Mouse (Mus musculus) ES-E14 (cell line): ENCODE results near the gene Luzp1. TPM values are rescaled to one million over a fixed set of nuclear protein-coding genes. Genes with fewer than 3 reads are reported as not detected.
A peak's percentile ranks its signal among the peaks of the same experiment; 100 is the strongest.

Experiments
- DNase-seq: peaks from one replicate; pipeline ENCODE4 v3.0.0-alpha.2; 2013; ENCODE audit warnings: low read depth, low spot score
- H3K27ac ChIP-seq: 2 replicates; pipeline ENCODE4 v1.5.1; 2012; ENCODE audit warnings: low read depth, mild to moderate bottlenecking, low read length, moderate library complexity, mixed read lengths; ENCODE audit not compliant: poor library complexity, insufficient read depth, severe bottlenecking
- H3K36me3 ChIP-seq: 2 replicates; pipeline ENCODE4 v1.6.1; 2012; ENCODE audit warnings: mild to moderate bottlenecking, low read length, moderate library complexity, mixed read lengths; ENCODE audit not compliant: control insufficient read depth, poor library complexity, insufficient read depth, severe bottlenecking
- H3K4me1 ChIP-seq, 2 experiments: fragments of 150-350 bp in 1 of 2; sonication (generic) in 1 of 2; 2 replicates each; pipeline ENCODE4 v1.6.1; 2012; ENCODE audit warnings: low read length in 2 of 2, mild to moderate bottlenecking in 1 of 2, mixed read lengths in 1 of 2; ENCODE audit not compliant: control insufficient read depth in 2 of 2, insufficient read depth in 2 of 2, poor library complexity in 1 of 2
- H3K4me3 ChIP-seq, 2 experiments: fragments of 150-350 bp in 1 of 2; sonication (generic) in 1 of 2; 2 replicates each; pipeline ENCODE4 v1.5.1; 2012; ENCODE audit warnings: low read length in 2 of 2, low read depth in 1 of 2, mild to moderate bottlenecking in 1 of 2, mixed read lengths in 1 of 2; ENCODE audit not compliant: insufficient read depth in 1 of 2, poor library complexity in 1 of 2, severe bottlenecking in 1 of 2
- H3K9ac ChIP-seq: 2 replicates; pipeline ENCODE4 v1.6.1; 2012; ENCODE audit warnings: low read depth, mild to moderate bottlenecking, low read length, mixed read lengths; ENCODE audit not compliant: poor library complexity, insufficient read depth, severe bottlenecking
- H3K9me3 ChIP-seq: fragments of 150-350 bp; sonication (generic); 2 replicates; pipeline ENCODE4 v1.6.1; 2012; ENCODE audit warnings: low read depth, mild to moderate bottlenecking, low read length; ENCODE audit not compliant: control insufficient read depth, insufficient read depth
- CHD2 ChIP-seq: IDR thresholded peaks from 2 replicates; pipeline ENCODE4 v1.6.1; 2014; ENCODE audit warnings: mild to moderate bottlenecking, low read depth, low read length, inconsistent platforms
- HCFC1 ChIP-seq: IDR thresholded peaks from 2 replicates; pipeline ENCODE4 v1.6.1; 2012; ENCODE audit warnings: low read length, inconsistent platforms, borderline replicate concordance; ENCODE audit not compliant: insufficient read depth
- MAFK ChIP-seq: IDR thresholded peaks from 2 replicates; pipeline ENCODE4 v1.6.1; 2014; ENCODE audit warnings: mild to moderate bottlenecking, low read depth, low read length, inconsistent platforms; ENCODE audit not compliant: insufficient read depth
- ZC3H11A ChIP-seq: IDR thresholded peaks from 2 replicates; pipeline ENCODE4 v1.6.1; 2012; ENCODE audit warnings: low read depth, mild to moderate bottlenecking, inconsistent platforms, low read length, borderline replicate concordance
- ZNF384 ChIP-seq: IDR thresholded peaks from 2 replicates; pipeline ENCODE4 v1.6.1; 2012; ENCODE audit warnings: low read depth, low read length, inconsistent platforms
- in situ Hi-C, 2 experiments: fragments of 600-800 bp; cut with MboI; formaldehyde crosslinking; loops; one replicate each; pipeline ENCODE4 v1.15.1; 2025; ENCODE audit warnings: low sequenced_read_pairs in 2 of 2, inconsistent platforms in 1 of 2; ENCODE audit not compliant: unreplicated experiment in 2 of 2
- total RNA-seq: library from RNA; depleted of rRNA; stranded (reverse); fragments of 300-350 nt; gene quantifications from 2 replicates; pipeline ENCODE4 v1.2.3, GENCODE M21; 2012

The Luzp1 gene
- total RNA-seq, 1 experiment, result 41.0 TPM

DNA sequence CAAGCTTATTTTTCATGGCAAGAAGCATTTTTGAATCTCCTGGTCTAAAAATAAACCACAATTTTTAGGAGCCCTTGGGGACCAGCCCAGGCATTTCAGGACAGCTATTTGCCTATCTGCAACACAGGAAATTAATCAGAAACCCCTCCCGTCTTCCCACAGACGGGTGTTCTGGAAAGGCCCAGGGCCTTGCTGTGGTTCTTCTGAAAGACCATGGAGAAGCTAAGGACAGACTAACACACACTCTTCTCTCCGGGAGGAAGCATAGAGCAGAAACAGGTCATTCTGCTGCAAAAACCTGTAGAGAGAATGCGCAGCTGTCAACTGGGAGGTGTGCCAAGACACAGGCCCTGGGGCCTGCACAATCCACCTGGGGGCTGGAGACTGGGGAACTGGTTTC lies 3.3 kb upstream of the Luzp1 start:
- no peak for DNase-seq
- no peaks in the 10 kb centered on the region for H3K36me3 ChIP-seq
- H3K4me1 ChIP-seq, result peaks cover 7 to 13% of the 10 kb centered on the region in 2 experiments; a peak in 3 of 4 replicates
- H3K9me3 ChIP-seq, result no peaks in the 10 kb centered on the region
- H3K4me3 ChIP-seq, result no peak overlapping the region
- H3K27ac ChIP-seq, result no peak overlapping the region
- in situ Hi-C loops, result no loop called here
- TF ChIP-seq HCFC1, result no peak
- TF ChIP-seq MAFK, result no peak
- TF ChIP-seq ZNF384, result no peak
- no peak for TF ChIP-seq CHD2
- TF ChIP-seq ZC3H11A, result no peak
- no peak overlapping the region for H3K9ac ChIP-seq

DNA sequence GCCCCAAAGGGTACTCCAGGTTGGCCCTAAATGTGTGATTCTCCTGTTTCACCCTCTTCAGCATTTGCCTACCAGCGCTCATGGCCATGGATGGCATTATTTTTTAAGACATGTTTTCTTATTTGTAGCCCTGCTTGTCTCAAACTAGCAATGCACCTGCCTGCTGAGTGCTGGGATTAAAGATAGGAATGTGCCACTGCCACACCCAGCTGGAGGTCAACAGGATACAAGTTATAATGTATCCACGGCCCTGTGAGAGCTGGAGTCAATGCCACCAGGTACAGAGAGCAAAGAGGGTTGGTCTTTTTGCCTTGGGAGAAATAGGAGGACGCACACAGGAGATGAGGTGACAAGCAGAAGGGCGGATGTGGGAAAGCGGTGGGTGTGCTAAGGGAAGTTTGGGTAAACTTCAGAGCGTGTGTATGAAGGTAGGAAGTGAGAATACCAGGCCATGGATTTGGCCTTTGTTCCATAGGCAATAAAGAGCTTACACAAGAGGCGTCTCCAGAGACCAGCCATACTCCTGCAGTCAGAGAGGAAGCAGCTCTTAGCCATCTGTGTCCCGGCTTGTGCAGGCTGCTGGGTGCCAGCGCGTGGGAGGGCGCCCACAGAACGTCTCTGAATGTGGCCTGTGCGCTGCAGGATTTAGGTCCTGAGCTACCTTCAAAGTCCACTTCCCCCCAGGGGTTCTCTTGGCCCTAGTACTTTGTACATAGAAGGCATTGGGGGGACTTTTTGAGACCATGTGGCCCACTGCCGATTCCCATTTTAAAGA lies 821 bp upstream of the Luzp1 start:
- H3K9ac ChIP-seq, result peak overlapping the region; percentile 29; the same call in 1 of the 2 replicates
- H3K36me3 ChIP-seq, result no peaks in the 10 kb centered on the region
- peaks cover 9 to 15% of the 10 kb centered on the region in 2 experiments; a peak in 3 of 4 replicates for H3K4me1 ChIP-seq
- H3K4me3 ChIP-seq, result peak overlapping the region; percentile 48 to 77
- no peaks in the 10 kb centered on the region for H3K9me3 ChIP-seq
- DNase-seq, result no peak
- in situ Hi-C loops, result no loop called here
- TF ChIP-seq ZC3H11A (no peak), CHD2 (no peak), MAFK (no peak), HCFC1 (no peak), ZNF384 (no peak)
- peak overlapping the region; percentile 35; the same call in 1 of the 2 replicates for H3K27ac ChIP-seq

DNA sequence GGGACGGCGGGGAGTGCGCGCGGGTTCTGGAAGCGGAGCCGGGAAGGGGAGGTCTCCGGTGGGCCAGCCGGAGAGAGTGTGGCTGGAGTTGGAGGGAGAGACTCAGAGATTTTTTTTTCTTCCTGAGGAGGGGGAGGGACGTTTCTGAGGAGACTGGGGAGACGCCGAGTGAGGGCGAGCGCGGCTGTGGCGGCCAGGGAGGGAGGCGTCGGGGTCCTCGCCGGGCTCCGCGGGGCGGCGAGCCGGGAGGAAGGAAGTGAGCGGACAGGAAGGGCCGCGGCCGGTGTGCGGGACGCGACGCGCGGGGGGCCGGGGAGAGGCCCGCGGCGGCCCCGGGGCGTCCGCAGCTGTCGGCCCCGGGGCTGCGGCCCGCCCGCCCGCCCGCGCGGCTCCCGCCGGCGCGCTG lies 383 bp downstream of the Luzp1 start:
- H3K4me3 ChIP-seq, result peak overlapping the region; percentile 77 to 95

DNA sequence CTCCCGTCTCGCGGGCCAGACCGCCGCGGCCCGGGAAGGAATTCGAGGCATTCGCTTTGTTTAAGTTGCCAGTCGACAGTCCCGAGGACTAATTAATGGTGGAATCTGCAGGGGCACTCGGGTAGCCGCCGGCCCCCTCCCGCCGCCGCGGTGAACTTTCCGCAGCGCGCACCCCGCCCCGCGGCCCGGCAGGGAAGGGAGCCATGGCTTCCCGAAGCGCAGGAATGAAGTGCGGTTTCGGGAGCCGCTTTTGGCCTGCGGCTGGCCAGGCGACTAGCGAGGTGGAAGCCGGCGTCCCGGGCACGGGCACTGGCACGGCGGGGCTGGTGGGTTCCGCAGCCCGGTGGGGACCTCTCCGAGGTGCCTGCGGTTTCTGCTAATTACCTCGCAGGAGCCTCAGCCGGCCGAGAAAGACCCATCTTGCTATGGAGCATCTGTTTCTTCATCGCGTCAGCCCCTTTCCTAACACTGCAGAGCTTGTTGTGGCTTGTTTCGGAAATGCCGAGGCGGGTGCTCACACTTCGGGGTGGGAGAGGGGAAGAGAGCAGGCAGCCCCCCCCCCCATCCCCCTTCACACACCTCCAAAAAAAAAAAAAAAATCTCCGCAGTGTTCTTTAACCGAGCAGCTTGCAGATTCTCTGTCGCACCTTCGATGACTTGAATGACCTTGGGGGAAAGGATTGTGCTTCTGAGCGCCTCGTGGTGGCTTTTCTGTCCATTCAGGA lies 948 bp downstream of the Luzp1 start:
- in situ Hi-C loops, result no loop called here
- Histone ChIP-seq H3K4me3 (peak overlapping the region; percentile 77 to 95), H3K9me3 (no peaks in the 10 kb centered on the region), H3K27ac (peak overlapping the region; percentile 84), H3K9ac (peak overlapping the region; percentile 93), H3K36me3 (no peaks in the 10 kb centered on the region), H3K4me1 (peaks cover 4 to 12% of the 10 kb centered on the region in 2 experiments; a peak in 3 of 4 replicates)
- DNase-seq, result no peak
- TF ChIP-seq CHD2 (no peak), HCFC1 (no peak), MAFK (no peak), ZNF384 (peak; percentile 88), ZC3H11A (no peak)

More for the DNA sequence above, 383 bp downstream of the Luzp1 start:
- H3K36me3 ChIP-seq, result no peaks in the 10 kb centered on the region
- TF ChIP-seq ZNF384 (peak; percentile 98), CHD2 (no peak), MAFK (no peak), ZC3H11A (no peak)
- in situ Hi-C loops, result no loop called here
- DNase-seq, result peak; percentile 63
- H3K4me1 ChIP-seq, result peaks cover 4 to 12% of the 10 kb centered on the region in 2 experiments; a peak in 3 of 4 replicates
- peak overlapping the region; percentile 84 for H3K27ac ChIP-seq
- peak overlapping the region; percentile 93 for H3K9ac ChIP-seq
- no peaks in the 10 kb centered on the region for H3K9me3 ChIP-seq
